8 mouse cellular contexts compared by ENCODE assay signal in the genomic region with DNA sequence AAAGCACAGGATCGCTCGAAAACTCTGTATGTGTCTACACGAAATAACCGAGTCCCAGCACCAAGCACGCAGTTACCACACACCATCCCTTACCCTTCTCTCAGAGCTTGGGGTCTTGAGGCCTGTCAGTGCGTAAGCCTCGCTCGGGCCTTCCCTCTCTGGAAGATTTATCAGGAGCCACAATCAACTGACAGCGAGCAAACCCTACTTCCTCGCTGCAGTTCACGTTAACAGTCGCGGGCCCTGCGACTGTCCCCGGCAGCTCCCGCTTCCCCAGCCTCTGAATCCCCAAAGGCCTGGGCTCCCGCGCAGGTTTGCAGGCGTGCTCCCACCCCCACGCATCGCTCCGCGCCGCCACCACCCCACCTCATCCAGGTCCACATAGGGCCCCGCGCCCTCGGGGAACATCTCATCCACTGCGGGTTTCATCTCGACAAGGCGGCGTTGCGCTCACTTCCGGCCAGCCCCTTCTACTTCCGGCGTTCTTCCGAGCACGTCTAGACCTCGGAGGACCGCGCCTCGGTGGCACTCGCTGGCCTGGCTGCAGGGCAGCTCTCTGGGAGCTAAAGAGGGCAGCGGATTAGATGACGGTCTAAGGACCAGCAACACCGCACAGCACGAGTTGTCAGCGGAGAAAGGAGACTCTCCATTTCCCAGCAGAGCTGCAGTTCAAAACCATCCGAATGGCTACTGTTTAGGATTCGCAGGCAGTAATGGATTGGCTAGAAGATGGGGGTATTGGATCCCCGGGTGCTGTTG. TPM values are rescaled to one million over a fixed set of nuclear protein-coding genes. Genes with fewer than 3 reads are reported as not detected.
DNase-seq lines count a peak whose midpoint lies in the region; ATAC-seq lines count a peak whose summit lies in the region.

TSS of gene Cops9 (minus strand) at position 472 of the 759 bp plus-strand sequence.

- peak within 1 kb of the TSS; percentile 79 for H3K4me3 ChIP-seq in lung, embryonic 16.5 days (ENCODE audit: low read length)

- peak within 1 kb of the TSS; percentile 65 for H3K4me2 ChIP-seq in lung, embryonic 16.5 days (ENCODE audit: low read depth, low read length)

- peak; percentile 82 to 88 for ATAC-seq in hematopoietic stem cell, adult 5-6 weeks (replicated peaks in 1 of 2; ENCODE audit: insufficient read depth in 1 of 2, low FRiP score in 2 of 2, low TSS enrichment in 1 of 2, low read depth in 1 of 2, poor library complexity in 2 of 2, severe bottlenecking in 2 of 2)
- ATAC-seq in lung, embryonic 16.5 days (ENCODE audit: low read depth) = peak; percentile 95

- peaks cover 8% of the 10 kb centered on the region for H3K4me1 ChIP-seq in lung, embryonic 16.5 days (replicated peaks; ENCODE audit: control insufficient read depth, insufficient read depth, low read length)

- peak; percentile 90 for DNase-seq in MEL-GATA-1-ER (ENCODE audit: extremely low read depth, low read depth)
- DNase-seq in cerebellum, adult 8-10 months = peak; percentile 91
- DNase-seq in forelimb bud, embryonic 11.5 days (ENCODE audit: low read depth, low spot score) = peak; percentile 90
- peak; percentile 70 for DNase-seq in layer of hippocampus, adult 9-10 months (ENCODE audit: low spot score)
- DNase-seq in ovary, postnatal 10 days (ENCODE audit: low spot score) = peak; percentile 86
- DNase-seq in thymus, postnatal 10 days (ENCODE audit: low spot score in 2 of 2) = peak; percentile 68 to 79

- no peaks in the 10 kb centered on the region for H3K27me3 ChIP-seq in lung, embryonic 16.5 days (ENCODE audit: control insufficient read depth, insufficient read depth, low read depth, low read length)

- H3K36me3 ChIP-seq in lung, embryonic 16.5 days (ENCODE audit: control insufficient read depth, insufficient read depth, low read length) = peaks cover 10% of the 10 kb centered on the region

- H3K9me3 ChIP-seq in lung, embryonic 16.5 days (ENCODE audit: control insufficient read depth, low read length) = no peaks in the 10 kb centered on the region

- H3K9ac ChIP-seq in lung, embryonic 16.5 days (ENCODE audit: low read length) = peak within 1 kb of the TSS; percentile 97

- peak within 1 kb of the TSS; percentile 61 for H3K27ac ChIP-seq in lung, embryonic 16.5 days (ENCODE audit: low read length)

- WGBS in lung, embryonic 16.5 days = 2% methylated on average over 50 of the region's 50 CpGs

RNA-seq across cellular contexts. Expression of gene Cops9, which starts in this region (rescaled TPM):
- 99.2 and 139 TPM in 2 replicates for total RNA-seq in hematopoietic stem cell, adult 5-6 weeks (2017)
- polyA plus RNA-seq in lung, embryonic 16.5 days (2015; fragmentation: Nextera tagmentation; extraction: Ambion mirVana) = 386 and 399 TPM in 2 replicates

Comparison
In these comparisons a context has a peak if more than half of its experiments do, and no peak if none do; other contexts are left out.
1. Peak in every context shown above with its lines: DNase-seq, ATAC-seq, H3K4me3 ChIP-seq and H3K27ac ChIP-seq.